ENCODE assay signal across 24 mouse cellular contexts in genomic region chr2:163533226-163533625, GRCm38 (mm10). TPM values are rescaled to one million over a fixed set of nuclear protein-coding genes. Genes with fewer than 3 reads are reported as not detected.
DNase-seq lines count a peak whose midpoint lies in the region; ATAC-seq and TF ChIP-seq lines count a peak whose summit lies in the region.
"Had no signal": no experiment of that assay in that cellular context is flagged by ENCODE, and none has a peak within 500 bp of the region (broad histone marks: within the 10 kb centered on the region; RNA-seq: fewer than 3 reads in every experiment).

No protein-coding gene starts in this region.

- H3K4me3 ChIP-seq in kidney, adult 2 months (ENCODE audit: insufficient read depth, low read depth, low read length) = no peak overlapping the region
- no peak overlapping the region for H3K4me3 ChIP-seq in liver, postnatal 0 days (ENCODE audit: low read depth, low read length)
- H3K4me3 ChIP-seq: embryonic facial prominence, embryonic 13.5 days; embryonic facial prominence, embryonic 15.5 days; erythroblast, embryonic 14.5 days; forebrain, embryonic 10.5 days; forebrain, embryonic 12.5 days had no signal

- no peak for TF ChIP-seq EP300 in liver, postnatal 0 days (IDR thresholded peaks at IDR 0.05; ENCODE audit: low read depth)

- TF ChIP-seq CTCF in kidney, adult 2 months (conservative IDR thresholded peaks at IDR 0.05; ENCODE audit: insufficient read depth, insufficient read length, low read depth, low read length) = no peak
- TF ChIP-seq CTCF in liver, postnatal 0 days (IDR thresholded peaks at IDR 0.05; ENCODE audit: low read depth) = no peak

- peak; percentile 50 for DNase-seq in kidney, adult 2 months
- no peak for DNase-seq in kidney, postnatal 10 days
- peak; percentile 50 to 54 for DNase-seq in kidney, postnatal 36 days
- no peak for DNase-seq in kidney, postnatal 4 days
- peak; percentile 30 for DNase-seq in liver, postnatal 0 days
- DNase-seq in liver = no peak
- DNase-seq: adrenal gland, adult 2 months; adrenal gland, postnatal 10 days; adrenal gland, postnatal 25 days; cerebellum, adult 11 months; cerebellum, adult 8-10 months; cerebellum, adult 9-11 months; cerebellum, postnatal 14 days; cerebellum, postnatal 36 days; embryo, embryonic 11 days had no signal

- H3K4me2 ChIP-seq in liver, postnatal 0 days (ENCODE audit: low read depth, low read length) = no peak overlapping the region
- H3K4me2 ChIP-seq: embryonic facial prominence, embryonic 13.5 days; embryonic facial prominence, embryonic 15.5 days; forebrain, embryonic 12.5 days had no signal

- H3K27me3 ChIP-seq in kidney, adult 2 months (replicated peaks; ENCODE audit: control insufficient read depth, insufficient read depth, low read length) = no peaks in the 10 kb centered on the region
- no peaks in the 10 kb centered on the region for H3K27me3 ChIP-seq in liver, postnatal 0 days (ENCODE audit: insufficient read depth, low read length)
- H3K27me3 ChIP-seq: embryonic facial prominence, embryonic 15.5 days had no signal

- no peaks in the 10 kb centered on the region for H3K36me3 ChIP-seq in kidney, adult 2 months (ENCODE audit: control insufficient read depth, insufficient read depth, low read length)
- 0 out of 2 replicates have a peak, but pooled peaks cover 4% of the 10 kb centered on the region for H3K36me3 ChIP-seq in liver, postnatal 0 days (replicated peaks; ENCODE audit: insufficient read depth, low read length)
- H3K36me3 ChIP-seq: embryonic facial prominence, embryonic 13.5 days; embryonic facial prominence, embryonic 15.5 days; forebrain, embryonic 10.5 days; forebrain, embryonic 12.5 days had no signal

- H3K27ac ChIP-seq in kidney, adult 2 months (ENCODE audit: insufficient read depth, low read depth, low read length) = no peak overlapping the region
- no peak overlapping the region for H3K27ac ChIP-seq in liver, postnatal 0 days (ENCODE audit: low read depth)
- H3K27ac ChIP-seq: embryonic facial prominence, embryonic 13.5 days; embryonic facial prominence, embryonic 15.5 days; forebrain, embryonic 10.5 days; forebrain, embryonic 12.5 days had no signal

- no peaks in the 10 kb centered on the region for H3K9me3 ChIP-seq in liver, postnatal 0 days (ENCODE audit: low read length)
- H3K9me3 ChIP-seq: embryonic facial prominence, embryonic 13.5 days; embryonic facial prominence, embryonic 15.5 days; forebrain, embryonic 10.5 days; forebrain, embryonic 12.5 days had no signal

- TF ChIP-seq POLR2A in kidney, adult 2 months (IDR thresholded peaks at IDR 0.05; ENCODE audit: low read depth, low read length) = no peak

- WGBS in kidney, adult 2 months = 65% methylated on average over 9 of the region's 9 CpGs
- WGBS in liver, postnatal 0 days (ENCODE audit: insufficient replicate concordance) = 72% methylated on average over 9 of the region's 9 CpGs

- no peak overlapping the region for H3K9ac ChIP-seq in liver, postnatal 0 days (replicated peaks)
- H3K9ac ChIP-seq: embryonic facial prominence, embryonic 13.5 days; embryonic facial prominence, embryonic 15.5 days; forebrain, embryonic 12.5 days had no signal

- no peak for ATAC-seq in liver, postnatal 0 days
- ATAC-seq: forebrain, embryonic 14.5 days had no signal

- H3K4me1 ChIP-seq in kidney, adult 2 months (ENCODE audit: control insufficient read depth, insufficient read depth, low read length) = no peaks in the 10 kb centered on the region; the same call in 1 of the 2 replicates
- peaks cover 8% of the 10 kb centered on the region; the same call in 1 of the 2 replicates for H3K4me1 ChIP-seq in liver, postnatal 0 days (ENCODE audit: insufficient read depth)
- H3K4me1 ChIP-seq: embryonic facial prominence, embryonic 13.5 days; embryonic facial prominence, embryonic 15.5 days had no signal

RNA-seq across cellular contexts. Expression of gene Hnf4a, which starts 26.6 kb away (rescaled TPM):
- polyA plus RNA-seq in kidney, adult 2 months (2012; rRNA removed) = 354 and 376 TPM in 2 replicates
- polyA plus RNA-seq in liver, postnatal 0 days (2015; fragmentation: Nextera tagmentation; extraction: Ambion mirVana) = 25.1 and 27.5 TPM in 2 replicates
- polyA plus RNA-seq: C2C12; embryonic facial prominence, embryonic 11.5 days; embryonic facial prominence, embryonic 13.5 days; embryonic facial prominence, embryonic 15.5 days; forebrain, embryonic 10.5 days; forebrain, embryonic 12.5 days; forebrain, embryonic 14.5 days had no signal

RNA-seq across cellular contexts. Expression of gene R3hdml, which starts 41.1 kb away (rescaled TPM):
- 3.6 and 4.6 TPM in 2 replicates for polyA plus RNA-seq in kidney, adult 2 months (2012; rRNA removed)
- polyA plus RNA-seq in liver, postnatal 0 days (2015; fragmentation: Nextera tagmentation; extraction: Ambion mirVana) = not detected in 2 replicates
- polyA plus RNA-seq: adrenal gland, adult 2 months; brain, embryonic 14.5 days; embryonic facial prominence, embryonic 11.5 days; embryonic facial prominence, embryonic 13.5 days; erythroblast, embryonic 14.5 days; forebrain, embryonic 10.5 days; forebrain, embryonic 12.5 days; forebrain, embryonic 14.5 days had no signal

Comparison
In these comparisons a context has a peak if more than half of its experiments do, and no peak if none do; other contexts are left out.
1. DNase-seq: peak in kidney, adult 2 months (single experiment), kidney, postnatal 36 days (2 of 2) and liver, postnatal 0 days (single experiment); none in kidney, postnatal 10 days (single experiment), kidney, postnatal 4 days (0 of 2) and liver (single experiment).
2. RNA of gene Hnf4a, which starts 26.6 kb away (polyA plus RNA-seq): 354 to 376 TPM in kidney, adult 2 months; 25.1 to 27.5 TPM in liver, postnatal 0 days; every median in the first group is over 10 times any median in the second.